Mouse (Mus musculus) cerebellum, postnatal 14 days (tissue): ENCODE data around the gene Gpr89.

Source experiments
- DNase-seq, 2 experiments: peaks; one replicate each; pipeline ENCODE4 v3.0.0; 2021; ENCODE audit warnings: mixed read lengths in 2 of 2

The Gpr89 gene

GRCm38 (mm10) chr3:96904851-96905541, at the start of gene Gpr89:
Gene Gpr89, minus strand, starts transcription at chr3:96905346.
- peak; percentile 96 to 98 for DNase-seq

- no peak for DNase-seq
Observed at GRCm38 (mm10) chr3:96953489-96954233, 48.5 kb upstream of the Gpr89 start.

- no peak for DNase-seq
Observed at GRCm38 (mm10) chr3:96942706-96943105, 37.6 kb upstream of the Gpr89 start.

- peak; percentile 96 to 98 for DNase-seq
Observed at GRCm38 (mm10) chr3:96938738-96939137, 33.6 kb upstream of the Gpr89 start.

GRCm38 (mm10) chr3:96937606-96938005, 32.5 kb upstream of the Gpr89 start:
- peak in 1 of 2 experiments; percentile 9 for DNase-seq

- peak; percentile 32 to 59 for DNase-seq
Observed at GRCm38 (mm10) chr3:96936241-96936640, 31.1 kb upstream of the Gpr89 start.

GRCm38 (mm10) chr3:96931261-96931681, 26.1 kb upstream of the Gpr89 start:
- no peak for DNase-seq

- DNase-seq: no peak
Observed at GRCm38 (mm10) chr3:96925920-96926319, 20.8 kb upstream of the Gpr89 start, which contains the start of gene Gja8. Gene Gja8, minus strand, starts transcription at chr3:96926020.

- no peak for DNase-seq
Observed at GRCm38 (mm10) chr3:96924631-96925030, 19.5 kb upstream of the Gpr89 start.

GRCm38 (mm10) chr3:96920991-96921390, 15.8 kb upstream of the Gpr89 start:
- DNase-seq: no peak

- DNase-seq: no peak
Observed at GRCm38 (mm10) chr3:96905592-96905991, 446 bp upstream of the Gpr89 start.

- DNase-seq: no peak
Observed at GRCm38 (mm10) chr3:96904393-96904792, 753 bp downstream of the Gpr89 start, which contains the start of gene Gja5. Gene Gja5, plus strand, starts transcription at chr3:96904693.

GRCm38 (mm10) chr3:96902336-96902999, 2.7 kb downstream of the Gpr89 start:
- no peak for DNase-seq

GRCm38 (mm10) chr3:96883690-96884089, 21.5 kb downstream of the Gpr89 start:
- DNase-seq: no peak

- no peak for DNase-seq
Observed at GRCm38 (mm10) chr3:96882061-96882849, 22.9 kb downstream of the Gpr89 start.

GRCm38 (mm10) chr3:96881557-96881956, 23.6 kb downstream of the Gpr89 start:
- DNase-seq: no peak

GRCm38 (mm10) chr3:96880385-96880784, 24.8 kb downstream of the Gpr89 start:
- DNase-seq: no peak

GRCm38 (mm10) chr3:96879536-96879935, 25.6 kb downstream of the Gpr89 start:
- no peak for DNase-seq

GRCm38 (mm10) chr3:96874808-96875571, 30.2 kb downstream of the Gpr89 start:
- DNase-seq: no peak

GRCm38 (mm10) chr3:96872501-96872900, 32.6 kb downstream of the Gpr89 start:
- no peak for DNase-seq

GRCm38 (mm10) chr3:96871070-96871469, 34.1 kb downstream of the Gpr89 start:
- no peak for DNase-seq

- DNase-seq: no peak
Observed at GRCm38 (mm10) chr3:96870270-96870669, 34.9 kb downstream of the Gpr89 start.
